Mouse (Mus musculus): ENCODE results near the gene Myof. TPM values are rescaled to one million over a fixed set of nuclear protein-coding genes. Genes with fewer than 3 reads are reported as not detected.

Gene Myof
- 4.8 and 5.7 TPM in 2 replicates for polyA plus RNA-seq (2015; fragmentation: Nextera tagmentation; extraction: Ambion mirVana)

- Histone ChIP-seq H3K4me2 (peak within 1 kb of the TSS; percentile 88), H3K9me3 (no peaks in the 10 kb centered on the region), H3K27me3 (replicated peaks) (peaks cover 11% of the 10 kb centered on the region), H3K9ac (peak within 1 kb of the TSS; percentile 78), H3K4me1 (peaks cover 14% of the 10 kb centered on the region), H3K36me3 (no peaks in the 10 kb centered on the region), H3K27ac (replicated peaks) (peak within 1 kb of the TSS; percentile 61), H3K4me3 (peak within 1 kb of the TSS; percentile 60)
- ATAC-seq (ENCODE audit: extremely low read depth, insufficient number of reproducible peaks, low FRiP score, low TSS enrichment): no peak
- under 1% methylated on average over 28 of the region's 28 CpGs for WGBS
These were observed at the start of gene Myof for GRCm38 (mm10) chr19:38043281-38043981. Gene Myof (minus strand): TSS chr19:38043577.

DNA sequence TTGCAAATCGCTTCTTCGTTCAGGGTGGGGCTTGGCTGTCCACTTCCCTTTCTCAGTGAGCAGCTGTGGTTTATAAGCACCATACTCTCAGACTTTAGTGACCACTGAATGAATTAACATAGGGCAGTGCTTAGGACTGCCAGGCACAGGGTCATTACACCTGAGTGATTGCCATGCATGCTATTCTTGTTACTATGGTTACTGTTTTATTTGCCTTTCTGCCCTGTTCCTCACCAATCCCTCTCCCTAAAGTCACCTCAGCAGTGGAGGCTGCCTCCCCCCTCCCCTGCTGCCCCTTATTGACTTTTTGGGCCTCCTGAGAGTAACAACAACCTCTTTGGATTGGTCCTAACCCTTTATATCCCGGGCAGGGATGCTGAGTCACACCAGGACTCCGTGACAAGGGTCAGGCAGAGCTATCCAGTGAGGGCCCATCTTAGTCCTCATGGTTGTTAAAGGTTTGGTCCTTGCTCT, 48.2 kb upstream of the Myof start:
- no peak overlapping the region for H3K4me2 ChIP-seq
- WGBS: 64% methylated on average over 4 of the region's 4 CpGs
- H3K36me3 ChIP-seq: no peaks in the 10 kb centered on the region
- no peak overlapping the region for H3K27ac ChIP-seq (replicated peaks)
- H3K9ac ChIP-seq: no peak overlapping the region
- no peaks in the 10 kb centered on the region for H3K9me3 ChIP-seq
- H3K4me1 ChIP-seq: peaks cover 7% of the 10 kb centered on the region; the same call in 1 of the 2 replicates
- H3K27me3 ChIP-seq (replicated peaks): peaks cover 36% of the 10 kb centered on the region
- no peak for ATAC-seq (ENCODE audit: extremely low read depth, insufficient number of reproducible peaks, low FRiP score, low TSS enrichment)
- no peak overlapping the region for H3K4me3 ChIP-seq

GRCm38 (mm10) chr19:38089358-38089757, 46.0 kb upstream of the Myof start:
- H3K9ac ChIP-seq: no peak overlapping the region
- H3K9me3 ChIP-seq: no peaks in the 10 kb centered on the region
- no peak for ATAC-seq (ENCODE audit: extremely low read depth, insufficient number of reproducible peaks, low FRiP score, low TSS enrichment)
- 63% methylated on average over 8 of the region's 8 CpGs for WGBS
- H3K27me3 ChIP-seq (replicated peaks): peaks cover 28% of the 10 kb centered on the region
- H3K36me3 ChIP-seq: no peaks in the 10 kb centered on the region
- no peak overlapping the region for H3K4me2 ChIP-seq
- H3K4me1 ChIP-seq: peaks cover 7% of the 10 kb centered on the region; the same call in 1 of the 2 replicates
- no peak overlapping the region for H3K4me3 ChIP-seq
- no peak overlapping the region for H3K27ac ChIP-seq (replicated peaks)

DNA sequence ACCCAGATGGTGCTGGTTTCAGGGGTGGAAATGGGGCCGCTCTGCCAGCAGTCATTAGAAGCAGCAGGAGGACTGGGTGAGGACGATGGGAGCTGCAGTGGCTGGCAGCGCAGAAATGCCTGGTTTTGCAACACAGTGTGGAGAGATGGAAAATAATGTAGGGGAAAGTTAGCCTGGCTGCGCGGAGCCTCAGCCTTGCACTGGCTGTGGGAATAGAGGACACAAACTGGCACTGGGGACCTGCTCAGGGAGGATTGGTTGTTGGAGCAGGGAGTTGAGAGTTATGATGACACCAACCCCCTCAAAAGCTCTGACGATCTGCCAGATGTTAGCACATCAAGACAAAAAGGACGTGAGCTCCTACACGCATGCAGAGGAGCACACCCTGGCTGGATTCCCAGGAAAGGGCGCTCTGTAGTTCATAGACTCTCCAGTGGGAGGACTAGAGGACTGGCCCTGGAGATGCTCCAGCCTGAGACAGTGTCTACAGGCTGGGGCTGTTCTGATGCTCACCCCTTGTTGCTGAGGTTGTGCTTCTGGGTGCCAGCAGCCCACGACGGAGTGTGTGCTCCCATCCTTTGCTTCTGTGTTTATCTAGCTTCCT, 43.7 kb upstream of the Myof start:
- peak; percentile 37; the same call in 1 of the 2 replicates for ATAC-seq (ENCODE audit: extremely low read depth, insufficient number of reproducible peaks, low FRiP score, low TSS enrichment)
- 44% methylated on average over 11 of the region's 11 CpGs for WGBS
- Histone ChIP-seq H3K9me3 (no peaks in the 10 kb centered on the region), H3K27me3 (replicated peaks) (peaks cover 18% of the 10 kb centered on the region; the same call in 1 of the 2 replicates), H3K9ac (no peak overlapping the region), H3K4me3 (no peak overlapping the region), H3K27ac (replicated peaks) (no peak overlapping the region), H3K4me2 (no peak overlapping the region), H3K4me1 (peaks cover 7% of the 10 kb centered on the region; the same call in 1 of the 2 replicates), H3K36me3 (no peaks in the 10 kb centered on the region)

DNA sequence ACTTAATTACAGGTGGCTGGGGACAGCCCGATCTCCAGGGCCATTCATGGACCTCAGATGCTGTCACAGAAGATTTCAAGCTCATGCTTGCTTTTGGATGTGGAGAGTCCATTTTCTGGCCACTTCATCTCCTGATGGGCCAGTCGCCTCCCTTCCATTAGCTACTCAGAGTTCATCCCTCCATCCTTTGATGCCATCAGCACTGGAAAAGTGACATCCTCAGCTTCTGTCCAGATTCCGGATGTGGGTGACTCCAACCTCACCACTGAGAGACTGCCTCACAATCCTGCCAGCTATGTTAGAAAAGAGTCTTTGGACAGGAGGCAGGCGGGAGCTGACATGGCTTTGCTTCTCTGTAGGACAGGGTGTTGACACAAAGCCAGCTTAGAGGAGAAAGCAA, 42.5 kb upstream of the Myof start:
- ATAC-seq (ENCODE audit: extremely low read depth, insufficient number of reproducible peaks, low FRiP score, low TSS enrichment): no peak
- peaks cover 18% of the 10 kb centered on the region; the same call in 1 of the 2 replicates for H3K27me3 ChIP-seq (replicated peaks)
- H3K4me3 ChIP-seq: no peak overlapping the region
- peaks cover 7% of the 10 kb centered on the region; the same call in 1 of the 2 replicates for H3K4me1 ChIP-seq
- no peak overlapping the region for H3K4me2 ChIP-seq
- H3K27ac ChIP-seq (replicated peaks): no peak overlapping the region
- no peak overlapping the region for H3K9ac ChIP-seq
- WGBS: 70% methylated on average over 4 of the region's 4 CpGs
- no peaks in the 10 kb centered on the region for H3K36me3 ChIP-seq
- H3K9me3 ChIP-seq: no peaks in the 10 kb centered on the region

- H3K9ac ChIP-seq: no peak overlapping the region
- ATAC-seq (ENCODE audit: extremely low read depth, insufficient number of reproducible peaks, low FRiP score, low TSS enrichment): no peak
- H3K36me3 ChIP-seq: no peaks in the 10 kb centered on the region
- 60% methylated on average over 5 of the region's 5 CpGs for WGBS
- H3K4me1 ChIP-seq: peaks cover 7% of the 10 kb centered on the region; the same call in 1 of the 2 replicates
- H3K27me3 ChIP-seq (replicated peaks): peaks cover 18% of the 10 kb centered on the region; the same call in 1 of the 2 replicates
- no peak overlapping the region for H3K4me2 ChIP-seq
- no peak overlapping the region for H3K27ac ChIP-seq (replicated peaks)
- no peaks in the 10 kb centered on the region for H3K9me3 ChIP-seq
- no peak overlapping the region for H3K4me3 ChIP-seq
These were observed 39.7 kb upstream of the Myof start for GRCm38 (mm10) chr19:38082931-38083525.

GRCm38 (mm10) chr19:38081361-38081760, 38.0 kb upstream of the Myof start:
- Histone ChIP-seq H3K36me3 (no peaks in the 10 kb centered on the region), H3K9me3 (no peaks in the 10 kb centered on the region), H3K27me3 (replicated peaks) (peaks cover 13% of the 10 kb centered on the region; the same call in 1 of the 2 replicates), H3K4me2 (no peak overlapping the region), H3K9ac (no peak overlapping the region), H3K4me1 (peaks cover 1% of the 10 kb centered on the region; the same call in 1 of the 2 replicates), H3K27ac (replicated peaks) (no peak overlapping the region), H3K4me3 (no peak overlapping the region)
- no peak for ATAC-seq (ENCODE audit: extremely low read depth, insufficient number of reproducible peaks, low FRiP score, low TSS enrichment)
- WGBS: 58% methylated on average over 3 of the region's 3 CpGs

DNA sequence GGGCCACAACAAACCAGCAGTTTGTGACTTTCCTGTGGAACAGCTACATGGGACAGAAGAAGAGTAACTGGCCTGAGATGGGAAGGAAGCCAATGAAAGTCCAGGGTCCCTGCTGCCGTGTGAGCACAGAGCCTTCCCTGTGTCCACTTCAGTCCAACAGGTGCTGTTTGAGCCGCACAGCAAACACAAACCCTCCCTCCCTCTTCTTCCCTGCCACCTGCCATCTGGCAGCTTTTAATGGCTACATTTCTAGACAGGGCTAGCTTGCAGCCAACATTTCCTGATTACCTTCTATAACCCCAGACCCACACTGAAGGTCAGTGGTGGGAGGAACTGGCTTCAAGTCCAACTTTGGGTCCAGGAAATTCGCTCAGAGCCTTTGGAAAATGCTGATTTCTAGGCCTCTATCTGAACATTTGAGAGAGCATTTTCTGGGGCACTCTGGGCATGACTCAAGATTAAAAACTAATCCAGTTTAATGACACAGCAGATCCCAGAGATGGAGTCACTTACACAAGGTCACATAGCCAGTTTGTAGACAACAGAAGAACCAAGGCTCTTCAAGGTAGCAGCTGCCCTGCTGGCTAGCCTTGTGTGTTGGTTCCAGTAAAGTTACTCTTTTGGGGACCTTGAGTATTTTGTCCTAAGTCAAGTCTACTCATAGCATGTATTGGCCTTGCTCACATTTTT, 34.6 kb upstream of the Myof start:
- Histone ChIP-seq H3K4me1 (peaks cover 5% of the 10 kb centered on the region; the same call in 1 of the 2 replicates), H3K36me3 (peaks cover 21% of the 10 kb centered on the region), H3K4me3 (no peak overlapping the region), H3K27me3 (replicated peaks) (no peaks in the 10 kb centered on the region), H3K9me3 (no peaks in the 10 kb centered on the region), H3K9ac (no peak overlapping the region), H3K27ac (replicated peaks) (no peak overlapping the region), H3K4me2 (no peak overlapping the region)
- ATAC-seq (ENCODE audit: extremely low read depth, insufficient number of reproducible peaks, low FRiP score, low TSS enrichment): no peak
- WGBS: 79% methylated on average over 3 of the region's 3 CpGs

- no peak overlapping the region for H3K27ac ChIP-seq (replicated peaks)
- no peak overlapping the region for H3K9ac ChIP-seq
- H3K4me1 ChIP-seq: peaks cover 5% of the 10 kb centered on the region; the same call in 1 of the 2 replicates
- H3K9me3 ChIP-seq: no peaks in the 10 kb centered on the region
- 50% methylated on average over 2 of the region's 2 CpGs for WGBS
- no peak for ATAC-seq (ENCODE audit: extremely low read depth, insufficient number of reproducible peaks, low FRiP score, low TSS enrichment)
- no peak overlapping the region for H3K4me3 ChIP-seq
- H3K36me3 ChIP-seq: peaks cover 37% of the 10 kb centered on the region
- H3K27me3 ChIP-seq (replicated peaks): no peaks in the 10 kb centered on the region
- H3K4me2 ChIP-seq: no peak overlapping the region
These were observed 32.9 kb upstream of the Myof start for GRCm38 (mm10) chr19:38076251-38076650.

GRCm38 (mm10) chr19:38075051-38075450, 31.7 kb upstream of the Myof start:
- Histone ChIP-seq H3K27me3 (replicated peaks) (no peaks in the 10 kb centered on the region), H3K9ac (no peak overlapping the region), H3K9me3 (no peaks in the 10 kb centered on the region), H3K27ac (replicated peaks) (no peak overlapping the region), H3K4me1 (peaks cover 5% of the 10 kb centered on the region; the same call in 1 of the 2 replicates), H3K4me2 (no peak overlapping the region), H3K4me3 (no peak overlapping the region), H3K36me3 (peaks cover 49% of the 10 kb centered on the region)
- ATAC-seq (ENCODE audit: extremely low read depth, insufficient number of reproducible peaks, low FRiP score, low TSS enrichment): no peak
- WGBS: 79% methylated on average over 11 of the region's 11 CpGs

DNA sequence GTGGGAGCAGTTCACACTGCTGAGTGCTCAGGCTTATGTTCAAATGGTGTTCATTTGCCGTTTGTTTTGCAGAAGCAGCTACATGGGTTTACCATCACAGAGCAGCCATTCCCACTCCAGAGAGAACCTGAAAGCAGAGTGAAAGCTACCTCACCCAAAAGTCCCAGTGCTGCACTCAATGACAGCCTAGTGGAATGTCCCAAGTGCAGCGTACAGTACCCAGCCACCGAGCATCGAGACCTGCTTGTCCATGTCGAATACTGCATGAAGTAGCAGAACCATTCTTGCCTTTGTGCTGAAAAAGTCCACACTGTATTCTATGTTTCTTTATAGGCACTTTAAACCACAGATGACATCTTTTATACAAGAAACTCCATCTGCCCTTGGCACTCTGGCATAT, 29.8 kb upstream of the Myof start:
- Histone ChIP-seq H3K4me2 (no peak overlapping the region), H3K4me3 (no peak overlapping the region), H3K9me3 (no peaks in the 10 kb centered on the region), H3K27ac (replicated peaks) (no peak overlapping the region), H3K27me3 (replicated peaks) (no peaks in the 10 kb centered on the region), H3K9ac (no peak overlapping the region), H3K4me1 (peaks cover 5% of the 10 kb centered on the region; the same call in 1 of the 2 replicates), H3K36me3 (peaks cover 66% of the 10 kb centered on the region)
- 93% methylated on average over 5 of the region's 5 CpGs for WGBS
- ATAC-seq (ENCODE audit: extremely low read depth, insufficient number of reproducible peaks, low FRiP score, low TSS enrichment): no peak
